Mouse (Mus musculus): ENCODE measurements around the gene Catsperz. TPM values are rescaled to one million over a fixed set of nuclear protein-coding genes. Genes with fewer than 3 reads are reported as not detected.
A peak's percentile ranks its signal among the peaks of the same experiment; 100 is the strongest.

The Catsperz gene
- total and polyA plus RNA-seq, 2 experiments from 2014 or later, result 2.2 TPM; not detected in 1

DNA sequence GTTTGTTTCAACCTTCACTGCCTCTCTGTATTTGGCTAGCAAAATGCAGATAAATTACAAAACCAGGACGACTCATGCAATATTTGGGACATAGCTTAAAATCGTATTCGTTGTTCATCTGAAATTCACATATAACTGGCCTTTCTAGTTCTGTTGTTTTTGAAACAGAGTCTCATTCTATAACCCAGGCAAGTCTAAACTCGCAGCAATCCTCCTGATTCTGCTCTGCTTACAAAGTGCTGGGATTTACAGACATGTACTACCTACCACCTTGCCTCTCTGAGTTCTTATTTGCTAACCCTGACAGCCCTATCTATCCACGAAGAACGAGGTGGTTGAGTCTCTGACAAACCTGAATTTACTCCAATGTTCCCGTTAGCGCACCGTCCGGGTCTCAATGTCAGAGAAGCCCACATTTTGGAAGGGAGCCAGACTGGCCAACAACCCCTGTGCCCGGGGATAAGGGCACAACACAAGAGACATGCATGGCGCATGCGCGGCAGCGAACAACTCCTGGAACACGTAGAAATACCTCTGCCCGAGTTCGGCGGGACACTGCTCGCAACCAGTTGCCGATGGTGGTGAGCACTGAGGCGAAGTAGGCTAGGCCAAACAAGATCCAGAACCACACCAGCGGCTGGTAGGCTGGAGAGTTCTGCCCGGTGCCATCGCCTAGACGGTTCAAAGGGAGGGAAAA lies 1.5 kb upstream of the Catsperz start:
- Histone ChIP-seq H3K27me3 (ENCODE audit: control insufficient read depth, insufficient read depth, low read length) (peaks cover 51% of the 10 kb centered on the region), H3K4me3 (ENCODE audit: low read depth, low read length) (peak overlapping the region; percentile 20; the same call in 1 of the 2 replicates), H3K4me1 (ENCODE audit: control insufficient read depth, insufficient read depth) (peaks cover 21% of the 10 kb centered on the region), H3K9me3 (replicated peaks; ENCODE audit: control insufficient read depth, low read length) (no peaks in the 10 kb centered on the region), H3K27ac (ENCODE audit: low read depth) (no peak overlapping the region), H3K36me3 (replicated peaks; ENCODE audit: control insufficient read depth, insufficient read depth, low read length) (no peaks in the 10 kb centered on the region), H3K9ac (replicated peaks; ENCODE audit: low read depth, low read length) (no peak overlapping the region), H3K4me2 (ENCODE audit: low read depth, low read length) (peak overlapping the region; percentile 38)
- ATAC-seq (ENCODE audit: insufficient read depth, low read depth), result no peak
- DNase-seq (ENCODE audit: low spot score), result no peak
- TF ChIP-seq CTCF (IDR thresholded peaks at IDR 0.05; ENCODE audit: low read depth) (no peak), EP300 (IDR thresholded peaks at IDR 0.05; ENCODE audit: low read depth) (no peak)
- 19% methylated on average over 26 of the region's 26 CpGs for WGBS

DNA sequence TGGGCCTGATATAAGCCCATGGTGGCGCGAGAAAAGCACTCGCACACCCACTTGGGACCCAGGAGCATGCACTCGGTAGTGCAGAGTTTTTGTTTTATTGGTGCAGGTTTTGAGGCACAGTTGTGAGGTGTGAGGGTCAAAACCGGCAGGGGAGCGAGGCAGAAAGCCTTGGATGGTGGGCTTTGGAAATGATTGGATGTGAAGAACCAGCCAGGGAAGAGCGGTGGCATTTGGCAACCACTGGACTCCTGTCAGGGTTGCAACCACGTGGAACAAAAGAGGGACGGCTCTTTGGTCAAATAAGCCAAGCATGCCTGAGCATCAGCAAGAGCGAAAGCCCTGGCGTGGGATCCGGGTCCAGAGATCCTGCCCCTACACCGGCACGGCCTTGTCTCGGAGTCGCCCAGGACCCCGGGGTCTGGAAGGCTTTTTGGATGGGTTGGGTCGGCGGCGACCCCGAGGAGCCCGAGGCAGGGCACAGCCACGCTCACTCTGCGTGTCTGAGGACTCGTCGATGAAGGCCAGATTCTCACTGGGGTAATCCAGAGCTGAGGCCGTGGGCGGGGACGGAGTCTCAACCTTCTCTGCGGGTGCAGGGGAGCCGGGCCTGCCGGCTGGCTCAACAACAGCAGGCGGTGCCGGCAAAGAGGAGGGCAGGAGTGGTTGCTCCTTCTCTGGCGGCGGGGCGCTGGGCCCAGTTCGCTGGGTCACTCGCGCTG lies 590 bp upstream of the Catsperz start:
- TF ChIP-seq EP300 (IDR thresholded peaks at IDR 0.05; ENCODE audit: low read depth), result no peak
- TF ChIP-seq CTCF (IDR thresholded peaks at IDR 0.05; ENCODE audit: low read depth), result no peak
- no peaks in the 10 kb centered on the region for H3K9me3 ChIP-seq (replicated peaks; ENCODE audit: control insufficient read depth, low read length)
- no peaks in the 10 kb centered on the region for H3K36me3 ChIP-seq (replicated peaks; ENCODE audit: control insufficient read depth, insufficient read depth, low read length)
- ATAC-seq (ENCODE audit: insufficient read depth, low read depth), result no peak
- H3K27ac ChIP-seq (ENCODE audit: low read depth), result no peak overlapping the region
- H3K4me1 ChIP-seq (ENCODE audit: control insufficient read depth, insufficient read depth), result peaks cover 21% of the 10 kb centered on the region
- peaks cover 47% of the 10 kb centered on the region for H3K27me3 ChIP-seq (ENCODE audit: control insufficient read depth, insufficient read depth, low read length)
- WGBS, result 22% methylated on average over 39 of the region's 40 CpGs
- H3K9ac ChIP-seq (replicated peaks; ENCODE audit: low read depth, low read length), result no peak overlapping the region
- no peak for DNase-seq (ENCODE audit: low spot score)
- H3K4me3 ChIP-seq (ENCODE audit: low read depth, low read length), result peak overlapping the region; percentile 19; the same call in 1 of the 2 replicates
- H3K4me2 ChIP-seq (ENCODE audit: low read depth, low read length), result peak overlapping the region; percentile 39; the same call in 1 of the 2 replicates

DNA sequence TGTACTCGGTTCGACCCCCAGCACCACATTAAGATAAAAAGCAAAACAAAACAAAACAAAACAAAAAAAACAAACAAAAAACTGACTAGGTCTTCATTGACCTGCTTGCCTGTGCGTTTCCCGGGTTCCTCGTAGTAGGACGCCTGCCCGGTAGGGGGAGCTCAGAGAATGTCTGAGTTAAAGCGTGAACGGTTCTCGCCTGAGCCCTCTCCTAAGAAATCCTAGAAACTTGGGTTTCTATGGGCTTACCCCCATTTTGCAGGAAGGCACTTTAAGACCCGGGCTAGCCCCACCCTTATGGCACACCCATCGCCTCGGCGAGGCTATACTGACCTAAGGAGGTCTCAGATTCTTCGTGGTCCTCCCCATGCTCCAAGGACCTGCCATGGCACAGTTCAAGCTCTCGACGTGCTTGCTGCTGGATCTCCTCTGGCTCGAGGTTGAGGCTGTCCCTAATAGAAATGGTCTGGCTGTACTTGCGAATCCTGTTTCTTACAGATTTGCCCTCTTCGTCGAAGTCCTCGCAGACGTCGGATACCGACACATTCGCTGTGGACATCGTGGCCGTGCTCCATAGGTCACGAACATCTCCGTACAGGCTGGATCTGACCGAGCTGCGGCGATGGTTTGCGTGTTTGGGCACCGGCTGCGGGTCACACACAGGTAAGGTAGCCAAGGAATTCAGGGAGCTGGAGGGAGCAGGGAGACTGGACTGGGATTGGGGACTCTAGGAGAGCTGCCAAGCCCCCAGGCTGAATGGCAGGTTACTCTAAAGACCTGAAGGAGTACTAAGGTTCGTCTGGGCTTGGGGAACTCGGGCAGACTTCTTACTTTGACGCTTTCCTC lies 496 bp downstream of the Catsperz start:
- H3K4me3 ChIP-seq (ENCODE audit: low read depth, low read length), result peak overlapping the region; percentile 19
- H3K27ac ChIP-seq (ENCODE audit: low read depth), result no peak overlapping the region
- DNase-seq (ENCODE audit: low spot score) (peak; percentile 76), ATAC-seq (ENCODE audit: insufficient read depth, low read depth) (no peak)
- 5% methylated on average over 39 of the region's 39 CpGs for WGBS
- peaks cover 30% of the 10 kb centered on the region for H3K4me1 ChIP-seq (ENCODE audit: control insufficient read depth, insufficient read depth)
- TF ChIP-seq CTCF (IDR thresholded peaks at IDR 0.05; ENCODE audit: low read depth), result peak; percentile 73
- TF ChIP-seq EP300 (IDR thresholded peaks at IDR 0.05; ENCODE audit: low read depth), result no peak
- no peaks in the 10 kb centered on the region for H3K36me3 ChIP-seq (replicated peaks; ENCODE audit: control insufficient read depth, insufficient read depth, low read length)
- H3K9ac ChIP-seq (replicated peaks; ENCODE audit: low read depth, low read length), result no peak overlapping the region
- H3K27me3 ChIP-seq (ENCODE audit: control insufficient read depth, insufficient read depth, low read length), result peaks cover 39% of the 10 kb centered on the region
- H3K4me2 ChIP-seq (ENCODE audit: low read depth, low read length), result peak overlapping the region; percentile 39
- H3K9me3 ChIP-seq (replicated peaks; ENCODE audit: control insufficient read depth, low read length), result no peaks in the 10 kb centered on the region

DNA sequence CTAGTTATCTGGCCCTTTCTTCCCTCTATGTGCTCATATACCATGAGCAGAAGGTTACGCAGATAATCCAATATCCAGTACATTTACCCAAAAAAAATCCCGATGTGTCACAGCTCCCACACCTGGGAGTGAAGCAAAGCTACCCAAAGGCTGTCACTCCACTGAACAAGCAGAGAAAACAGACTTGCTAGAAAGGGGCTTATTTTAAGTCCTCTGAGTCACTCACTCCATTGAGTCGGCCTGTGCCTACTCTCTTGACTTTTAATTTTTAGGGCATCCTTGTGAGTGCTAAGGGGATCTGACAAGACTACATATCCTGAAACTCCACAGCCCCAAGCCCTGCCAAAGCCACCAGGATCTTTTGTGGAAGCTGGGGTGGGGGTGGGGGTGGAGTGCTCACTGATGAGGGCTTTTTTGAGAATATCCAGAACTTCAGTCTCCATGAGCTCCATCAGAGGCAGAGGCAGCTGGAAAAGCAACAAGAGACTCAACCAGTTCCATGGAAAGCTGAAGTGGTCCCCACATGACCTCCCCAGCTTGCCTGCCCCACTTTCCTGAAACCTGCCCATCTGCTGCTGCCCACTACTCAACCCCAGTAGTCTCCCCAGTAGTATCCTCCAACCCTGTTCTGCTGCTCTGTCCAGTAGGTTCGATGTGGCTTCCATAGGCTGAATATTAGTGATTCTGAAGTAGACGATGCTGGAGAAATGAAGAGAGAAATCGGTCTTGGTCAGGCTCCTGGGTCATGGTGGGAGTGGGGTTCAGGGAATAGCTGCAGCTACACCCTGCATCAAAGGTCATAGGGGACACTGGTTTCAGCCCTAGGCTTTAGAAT lies 2.1 kb downstream of the Catsperz start:
- Histone ChIP-seq H3K4me3 (ENCODE audit: low read depth, low read length) (peak overlapping the region; percentile 86; the same call in 1 of the 2 replicates), H3K27me3 (ENCODE audit: control insufficient read depth, insufficient read depth, low read length) (peaks cover 36% of the 10 kb centered on the region), H3K4me1 (ENCODE audit: control insufficient read depth, insufficient read depth) (peaks cover 30% of the 10 kb centered on the region), H3K4me2 (ENCODE audit: low read depth, low read length) (peak overlapping the region; percentile 90; the same call in 1 of the 2 replicates), H3K36me3 (replicated peaks; ENCODE audit: control insufficient read depth, insufficient read depth, low read length) (0 out of 2 replicates have a peak, but pooled peaks cover 8% of the 10 kb centered on the region), H3K27ac (ENCODE audit: low read depth) (peak overlapping the region; percentile 91), H3K9me3 (replicated peaks; ENCODE audit: control insufficient read depth, low read length) (no peaks in the 10 kb centered on the region), H3K9ac (replicated peaks; ENCODE audit: low read depth, low read length) (peak overlapping the region; percentile 47; the same call in 1 of the 2 replicates)
- ATAC-seq (ENCODE audit: insufficient read depth, low read depth) (no peak), DNase-seq (ENCODE audit: low spot score) (no peak)
- 66% methylated on average over 6 of the region's 6 CpGs for WGBS
- TF ChIP-seq CTCF (IDR thresholded peaks at IDR 0.05; ENCODE audit: low read depth), result no peak
- TF ChIP-seq EP300 (IDR thresholded peaks at IDR 0.05; ENCODE audit: low read depth), result no peak
